Mouse (Mus musculus): ENCODE measurements around the gene Rxra.

DNA sequence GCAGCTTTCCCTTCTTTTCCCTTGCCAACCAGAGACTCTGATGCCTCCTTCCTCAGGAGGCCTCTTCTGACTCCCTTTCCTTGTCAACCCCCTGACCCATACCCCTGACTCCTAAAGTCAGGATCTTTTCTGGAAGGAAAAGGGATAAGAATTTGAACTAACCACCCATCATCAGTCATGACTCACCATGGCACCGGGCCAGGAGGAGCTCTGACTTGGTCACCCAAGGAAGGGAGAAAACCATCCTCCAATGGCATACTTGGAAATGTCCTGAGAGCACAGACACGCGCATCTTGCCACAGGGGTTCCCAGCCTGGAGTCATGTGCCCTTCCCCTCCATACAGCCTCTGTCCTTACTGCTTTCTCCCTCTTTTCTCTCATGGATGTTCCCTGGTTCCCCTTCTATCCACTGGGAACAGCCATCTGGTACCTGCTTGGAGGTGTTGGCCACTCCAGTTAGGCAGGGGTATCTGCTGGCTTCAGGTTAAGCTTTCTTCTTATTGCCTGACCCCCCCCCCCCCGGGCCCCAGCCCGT is 22.7 kb upstream of the Rxra start:
- TF ChIP-seq CTCF (IDR thresholded peaks at IDR 0.05; ENCODE audit: control insufficient read depth, insufficient read depth, insufficient read length) (no peak), FOSL1 (IDR thresholded peaks at IDR 0.05; ENCODE audit: insufficient read depth, low read length, poor library complexity, severe bottlenecking) (peak; percentile 29)

Data from C2C12 (cell line).